Mouse (Mus musculus) ES-E14 (cell line): ENCODE measurements around the gene 6030445D17Rik. TPM values are rescaled to one million over a fixed set of nuclear protein-coding genes. Genes with fewer than 3 reads are reported as not detected.

Source experiments
- DNase-seq: peaks from one replicate; pipeline ENCODE4 v3.0.0-alpha.2; 2013; ENCODE audit warnings: low read depth, low spot score
- H3K27ac ChIP-seq: 2 replicates; pipeline ENCODE4 v1.5.1; 2012; ENCODE audit warnings: low read depth, mild to moderate bottlenecking, low read length, moderate library complexity, mixed read lengths; ENCODE audit not compliant: poor library complexity, insufficient read depth, severe bottlenecking
- H3K36me3 ChIP-seq: 2 replicates; pipeline ENCODE4 v1.6.1; 2012; ENCODE audit warnings: mild to moderate bottlenecking, low read length, moderate library complexity, mixed read lengths; ENCODE audit not compliant: control insufficient read depth, poor library complexity, insufficient read depth, severe bottlenecking
- H3K4me1 ChIP-seq, 2 experiments: fragments of 150-350 bp in 1 of 2; sonication (generic) in 1 of 2; 2 replicates each; pipeline ENCODE4 v1.6.1; 2012; ENCODE audit warnings: low read length in 2 of 2, mild to moderate bottlenecking in 1 of 2, mixed read lengths in 1 of 2; ENCODE audit not compliant: control insufficient read depth in 2 of 2, insufficient read depth in 2 of 2, poor library complexity in 1 of 2
- H3K4me3 ChIP-seq, 2 experiments: fragments of 150-350 bp in 1 of 2; sonication (generic) in 1 of 2; 2 replicates each; pipeline ENCODE4 v1.5.1; 2012; ENCODE audit warnings: low read length in 2 of 2, low read depth in 1 of 2, mild to moderate bottlenecking in 1 of 2, mixed read lengths in 1 of 2; ENCODE audit not compliant: insufficient read depth in 1 of 2, poor library complexity in 1 of 2, severe bottlenecking in 1 of 2
- H3K9ac ChIP-seq: 2 replicates; pipeline ENCODE4 v1.6.1; 2012; ENCODE audit warnings: low read depth, mild to moderate bottlenecking, low read length, mixed read lengths; ENCODE audit not compliant: poor library complexity, insufficient read depth, severe bottlenecking
- H3K9me3 ChIP-seq: fragments of 150-350 bp; sonication (generic); 2 replicates; pipeline ENCODE4 v1.6.1; 2012; ENCODE audit warnings: low read depth, mild to moderate bottlenecking, low read length; ENCODE audit not compliant: control insufficient read depth, insufficient read depth
- CHD2 ChIP-seq: IDR thresholded peaks from 2 replicates; pipeline ENCODE4 v1.6.1; 2014; ENCODE audit warnings: mild to moderate bottlenecking, low read depth, low read length, inconsistent platforms
- HCFC1 ChIP-seq: IDR thresholded peaks from 2 replicates; pipeline ENCODE4 v1.6.1; 2012; ENCODE audit warnings: low read length, inconsistent platforms, borderline replicate concordance; ENCODE audit not compliant: insufficient read depth
- MAFK ChIP-seq: IDR thresholded peaks from 2 replicates; pipeline ENCODE4 v1.6.1; 2014; ENCODE audit warnings: mild to moderate bottlenecking, low read depth, low read length, inconsistent platforms; ENCODE audit not compliant: insufficient read depth
- ZC3H11A ChIP-seq: IDR thresholded peaks from 2 replicates; pipeline ENCODE4 v1.6.1; 2012; ENCODE audit warnings: low read depth, mild to moderate bottlenecking, inconsistent platforms, low read length, borderline replicate concordance
- ZNF384 ChIP-seq: IDR thresholded peaks from 2 replicates; pipeline ENCODE4 v1.6.1; 2012; ENCODE audit warnings: low read depth, low read length, inconsistent platforms
- in situ Hi-C, 2 experiments: fragments of 600-800 bp; cut with MboI; formaldehyde crosslinking; loops; one replicate each; pipeline ENCODE4 v1.15.1; 2025; ENCODE audit warnings: low sequenced_read_pairs in 2 of 2, inconsistent platforms in 1 of 2; ENCODE audit not compliant: unreplicated experiment in 2 of 2
- total RNA-seq: library from RNA; depleted of rRNA; stranded (reverse); fragments of 300-350 nt; gene quantifications from 2 replicates; pipeline ENCODE4 v1.2.3, GENCODE M21; 2012

Gene 6030445D17Rik
- total RNA-seq, 1 experiment, result 0.89 TPM

- in situ Hi-C loops, result no loop called here
- no peaks in the 10 kb centered on the region for H3K36me3 ChIP-seq
- peak overlapping the region; percentile 93 for H3K9ac ChIP-seq
- H3K27ac ChIP-seq, result peak overlapping the region; percentile 84
- TF ChIP-seq HCFC1 (no peak), ZNF384 (peak; percentile 88)
- H3K4me3 ChIP-seq, result peak overlapping the region; percentile 77 to 95
- H3K4me1 ChIP-seq, result peaks cover 4 to 12% of the 10 kb centered on the region in 2 experiments; a peak in 3 of 4 replicates
- no peak for DNase-seq
- H3K9me3 ChIP-seq, result no peaks in the 10 kb centered on the region
Measured at GRCm38 (mm10) chr4:136470347-136471071, 8.5 kb downstream of the 6030445D17Rik start.

- no peaks in the 10 kb centered on the region for H3K36me3 ChIP-seq
- H3K4me1 ChIP-seq, result peaks cover 2 to 4% of the 10 kb centered on the region in 2 experiments; a peak in 3 of 4 replicates
- in situ Hi-C loops, result no loop called here
- DNase-seq, result no peak
- no peak overlapping the region for H3K4me3 ChIP-seq
- no peak for TF ChIP-seq ZC3H11A
- TF ChIP-seq HCFC1, result no peak
- no peak for TF ChIP-seq ZNF384
- TF ChIP-seq CHD2, result no peak
- TF ChIP-seq MAFK, result no peak
- no peak overlapping the region for H3K9ac ChIP-seq
- no peak overlapping the region for H3K27ac ChIP-seq
- H3K9me3 ChIP-seq, result no peaks in the 10 kb centered on the region
Measured at GRCm38 (mm10) chr4:136476692-136477091, 14.6 kb downstream of the 6030445D17Rik start.

GRCm38 (mm10) chr4:136486549-136486948 is 24.5 kb downstream of the 6030445D17Rik start:
- in situ Hi-C loops, result no loop called here
- H3K9ac ChIP-seq, result no peak overlapping the region
- no peaks in the 10 kb centered on the region; the same call in 1 of the 2 replicates for H3K36me3 ChIP-seq
- peak; percentile 88 for TF ChIP-seq MAFK
- no peak for TF ChIP-seq ZC3H11A
- no peak for DNase-seq
- H3K9me3 ChIP-seq, result no peaks in the 10 kb centered on the region
- no peak overlapping the region for H3K27ac ChIP-seq
- H3K4me3 ChIP-seq, result no peak overlapping the region
- H3K4me1 ChIP-seq, result peaks cover 2% of the 10 kb centered on the region in 2 experiments; a peak in 1 of 4 replicates

GRCm38 (mm10) chr4:136495993-136496392 is 33.9 kb downstream of the 6030445D17Rik start:
- Histone ChIP-seq H3K27ac (no peak overlapping the region), H3K4me3 (no peak overlapping the region), H3K4me1 (peaks cover 5 to 6% of the 10 kb centered on the region in 2 experiments; a peak in 3 of 4 replicates), H3K9ac (no peak overlapping the region), H3K9me3 (no peaks in the 10 kb centered on the region), H3K36me3 (no peaks in the 10 kb centered on the region)
- DNase-seq, result no peak
- TF ChIP-seq CHD2 (no peak), ZC3H11A (no peak), ZNF384 (no peak), MAFK (no peak), HCFC1 (no peak)
- in situ Hi-C loops, result no loop called here
